Mouse (Mus musculus): Measurements from ENCODE around the gene Zfp467.

Gene Zfp467

DNA sequence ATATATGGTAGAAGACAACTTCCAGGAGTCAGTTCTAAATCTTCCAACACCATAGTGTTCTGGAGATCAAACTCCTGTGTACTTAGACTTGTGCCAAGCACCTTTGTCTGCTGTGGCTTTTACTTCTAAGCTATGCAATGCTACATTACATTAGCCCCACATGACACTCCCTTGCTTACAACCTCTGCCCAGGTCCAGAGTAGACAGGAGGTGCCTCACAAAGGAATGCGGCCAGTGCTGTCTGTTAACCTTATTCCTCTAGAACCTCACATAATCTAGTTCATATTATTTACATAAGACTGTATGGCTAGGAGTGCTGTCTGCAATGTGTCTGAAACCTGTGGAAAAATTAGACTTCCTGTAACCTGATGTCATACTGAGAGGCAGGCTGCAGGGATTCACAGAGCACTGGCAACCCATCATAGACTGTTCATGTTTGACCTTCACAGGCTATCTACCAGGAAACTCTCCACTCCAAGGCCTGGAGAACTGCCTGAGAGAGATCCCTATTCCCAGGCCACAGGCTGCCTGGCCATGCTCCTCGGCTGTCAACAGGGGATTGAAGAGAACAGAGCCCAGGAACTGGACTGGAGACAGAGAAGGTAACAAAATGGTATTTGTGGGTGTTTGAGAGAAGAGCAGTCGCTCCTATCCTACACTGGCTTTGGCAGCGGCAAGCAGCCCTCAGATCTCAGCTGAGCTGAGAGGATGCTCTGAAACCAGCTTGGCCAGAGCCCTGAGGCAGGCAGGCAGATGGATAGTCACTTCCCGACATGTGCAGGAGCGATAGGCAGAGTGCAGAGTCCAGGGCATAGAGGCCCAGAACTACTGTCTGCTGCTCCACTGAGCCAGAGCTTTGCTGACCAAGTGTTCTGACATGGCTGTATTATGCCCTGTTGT, 34.2 kb downstream of the Zfp467 start:
- no peak for DNase-seq (ENCODE audit: low spot score)

DNA sequence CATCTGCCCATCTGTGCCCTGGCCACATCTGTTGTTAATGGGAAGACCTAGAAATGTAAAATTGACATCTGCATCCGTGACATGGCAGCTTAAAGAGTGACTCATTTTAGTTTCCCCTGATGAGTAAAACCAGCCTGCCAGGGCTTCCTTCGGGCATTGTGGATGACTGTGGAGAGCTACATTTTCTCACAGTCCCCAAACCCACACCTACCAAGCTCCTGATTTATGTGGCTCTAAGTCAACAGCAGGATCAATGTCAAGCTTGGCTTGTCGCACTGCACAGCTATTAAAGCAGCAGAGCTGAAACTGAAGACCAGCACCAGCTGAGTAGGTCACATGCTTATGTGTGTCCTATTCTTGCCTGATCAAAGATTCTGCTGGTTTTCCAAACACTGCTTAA, 35.1 kb downstream of the Zfp467 start:
- no peak for DNase-seq (ENCODE audit: low spot score)

DNA sequence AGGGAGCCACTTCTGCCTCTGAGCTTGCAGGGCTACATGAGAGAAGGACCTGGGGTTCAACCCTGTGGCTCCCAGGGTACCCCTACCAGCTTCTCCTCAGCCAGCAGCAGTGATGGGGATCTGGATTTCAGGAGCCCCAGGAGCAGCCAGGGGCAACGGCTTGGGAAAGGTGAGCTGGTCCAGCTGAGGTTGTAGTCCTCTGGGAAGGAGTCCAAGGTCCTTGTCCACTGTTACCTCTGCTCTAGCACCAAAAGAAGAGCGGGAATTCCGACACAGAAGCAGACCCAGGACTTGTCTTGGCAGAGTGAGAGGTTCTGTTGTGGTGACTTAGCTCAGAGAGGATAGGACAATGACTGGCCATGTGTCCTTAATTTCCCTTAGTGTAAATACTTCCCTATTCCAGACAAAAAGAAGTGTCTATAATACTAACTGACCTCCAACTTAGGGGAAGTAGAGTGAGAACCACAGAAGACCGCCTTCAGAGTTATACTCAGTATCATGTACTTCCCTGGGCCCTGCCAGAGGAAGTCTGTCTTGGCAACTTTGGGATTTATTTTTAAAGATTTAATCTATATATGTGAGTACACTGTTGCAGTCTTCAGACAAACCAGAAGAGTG, 35.8 kb downstream of the Zfp467 start:
- no peak for DNase-seq (ENCODE audit: low spot score)

DNA sequence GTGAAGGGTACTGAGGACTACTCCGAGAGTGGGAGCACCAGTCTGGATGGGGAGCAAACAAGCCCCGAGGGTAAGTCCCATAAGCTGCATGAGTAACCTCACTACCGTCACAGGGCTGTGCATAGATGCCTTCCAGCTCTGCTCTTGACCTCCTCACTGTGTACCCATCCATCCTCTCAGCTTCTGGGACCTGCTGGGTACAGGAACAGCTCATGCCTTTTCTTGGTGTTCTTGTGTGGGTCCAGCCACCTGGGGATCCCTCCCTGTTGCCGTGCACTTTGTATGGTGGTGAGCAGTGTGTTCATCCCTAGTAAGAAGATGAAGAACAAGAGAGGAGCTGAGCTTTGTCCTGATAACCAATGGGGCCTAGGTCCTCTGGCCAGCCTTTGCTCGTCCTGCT, 41.6 kb downstream of the Zfp467 start:
- no peak for DNase-seq (ENCODE audit: low spot score)

DNA sequence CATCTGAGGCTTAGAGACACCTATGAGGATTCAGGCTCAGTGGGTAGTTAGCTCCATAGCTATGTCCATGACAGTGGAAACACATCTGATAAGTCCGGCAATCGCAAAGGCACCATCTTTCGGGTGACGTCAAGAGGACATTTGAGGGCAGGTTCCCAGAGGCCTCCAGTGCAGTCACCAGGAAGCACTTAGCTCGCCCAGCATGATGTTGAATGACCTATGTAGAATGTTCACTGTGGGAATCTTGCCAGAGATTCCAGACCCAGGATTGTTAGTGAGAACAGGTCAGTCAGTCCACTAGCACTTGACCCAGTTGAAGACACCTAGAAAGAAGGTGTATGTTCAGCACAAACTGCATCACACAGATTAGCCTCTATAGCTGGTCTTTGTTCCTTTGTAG, 45.7 kb downstream of the Zfp467 start:
- no peak for DNase-seq (ENCODE audit: low spot score)

DNA sequence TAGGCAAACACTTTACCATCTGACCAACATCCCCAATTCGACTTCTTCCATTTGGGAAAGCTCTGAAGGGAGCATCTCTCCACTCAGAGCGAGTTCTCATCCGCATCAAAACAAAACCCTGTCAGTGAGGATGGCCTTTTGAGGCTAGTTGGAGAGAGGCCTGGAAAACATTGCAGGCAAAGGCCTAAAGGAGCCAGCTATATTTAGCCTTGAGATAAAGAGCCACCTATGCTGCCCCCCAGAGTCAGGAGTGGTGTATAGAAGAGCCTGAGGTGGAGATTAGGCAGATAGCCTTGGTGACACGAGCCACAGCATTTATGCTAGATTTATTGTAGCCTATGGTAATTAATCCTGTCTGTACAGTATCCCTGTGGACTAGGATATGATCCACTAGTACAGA, 48.3 kb downstream of the Zfp467 start:
- no peak for DNase-seq (ENCODE audit: low spot score)

DNA sequence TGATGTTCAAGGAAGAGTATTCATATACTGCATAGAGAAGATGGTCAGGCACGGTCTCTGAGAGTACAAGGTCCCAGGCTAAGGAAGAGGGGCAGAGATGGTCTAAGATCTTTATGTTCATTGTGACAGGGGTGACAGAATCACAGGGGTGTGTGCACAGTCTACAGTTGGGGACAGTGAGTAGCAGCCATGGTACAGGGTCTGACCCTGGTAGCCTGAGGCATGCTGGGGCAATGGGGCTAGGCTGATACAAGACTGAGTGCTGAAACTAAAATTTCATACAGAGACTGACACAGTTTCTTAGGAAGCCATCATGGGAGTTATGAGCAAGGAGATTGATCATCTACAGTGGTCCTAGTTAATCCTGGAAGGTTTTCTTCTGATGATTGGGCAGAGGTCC, 48.9 kb downstream of the Zfp467 start:
- no peak for DNase-seq (ENCODE audit: low spot score)

DNA sequence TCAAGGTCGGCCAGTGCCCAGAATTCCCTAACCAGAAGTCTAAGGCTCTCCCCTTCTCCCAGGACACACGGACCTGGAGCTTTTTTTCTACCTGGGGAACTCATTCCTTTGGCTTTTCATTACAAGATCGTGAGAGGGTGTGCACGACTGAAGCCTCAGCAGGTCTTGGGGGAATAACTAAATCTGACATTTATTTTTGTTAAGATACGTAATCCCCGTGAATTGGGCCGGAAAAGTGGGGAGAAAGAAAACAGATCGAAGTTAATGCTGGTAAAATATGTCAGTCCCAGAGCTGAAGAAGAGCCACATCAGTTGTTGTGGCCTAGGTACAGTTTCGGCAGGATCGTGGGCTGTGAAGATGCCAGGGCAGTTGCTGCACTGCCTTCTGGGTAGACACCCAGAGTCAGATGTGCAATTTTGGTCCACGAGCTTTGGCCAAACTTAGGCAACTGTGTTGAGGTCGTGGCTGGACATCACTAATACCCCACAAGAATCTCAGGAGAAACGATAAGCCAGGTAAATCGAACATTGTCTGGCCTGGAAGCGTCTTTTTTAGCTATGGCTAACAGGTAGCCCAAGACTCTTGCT, 49.5 kb downstream of the Zfp467 start:
- DNase-seq (ENCODE audit: low spot score), result no peak

DNA sequence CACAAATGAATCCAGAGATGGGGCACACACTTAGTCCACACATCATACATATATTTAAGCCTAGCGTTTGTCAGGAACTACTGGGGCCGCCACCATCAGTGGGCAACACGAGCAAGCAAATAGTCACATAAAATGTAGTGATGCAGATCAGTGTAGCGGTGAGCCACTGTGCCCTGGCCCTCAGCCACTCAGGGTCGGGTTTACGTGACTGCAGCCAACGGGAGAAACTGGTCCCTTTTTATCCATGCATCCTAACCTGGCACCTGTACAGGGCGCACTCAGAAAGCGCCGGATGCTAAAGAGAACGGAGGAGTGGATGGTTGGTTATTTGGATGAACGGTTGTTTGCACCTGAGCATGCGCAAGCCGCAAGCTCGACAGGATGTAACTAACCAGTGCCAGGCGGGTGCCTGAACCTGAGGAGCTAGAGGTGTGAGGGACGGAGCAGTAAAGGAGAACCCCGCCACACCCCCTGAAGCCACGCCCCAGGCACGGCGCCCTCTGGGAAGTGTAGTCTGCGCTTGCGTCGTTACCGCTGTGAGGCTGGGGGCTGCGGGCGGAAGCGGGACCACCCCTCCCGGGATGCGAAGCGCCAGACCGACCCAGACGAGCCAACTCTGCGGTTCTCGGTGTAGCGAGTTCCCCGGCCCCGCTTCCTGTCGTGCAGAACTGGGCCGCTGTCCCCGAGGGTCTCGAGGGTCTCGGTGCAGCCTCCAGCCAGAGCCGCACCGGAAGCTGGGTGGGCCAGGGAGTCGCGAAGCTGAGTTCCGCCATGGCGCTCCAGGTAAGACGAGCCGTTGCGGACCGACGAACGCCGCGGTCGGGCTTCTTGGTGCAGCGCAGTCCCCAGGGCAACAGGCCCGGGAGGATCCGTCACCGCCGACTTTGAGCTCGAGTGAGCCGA, 50.3 kb downstream of the Zfp467 start, which contains the start of gene Krba1:
Gene Krba1 (plus strand): TSS at position 482 of the 903 bp plus-strand sequence.
- DNase-seq (ENCODE audit: low spot score), result no peak

DNA sequence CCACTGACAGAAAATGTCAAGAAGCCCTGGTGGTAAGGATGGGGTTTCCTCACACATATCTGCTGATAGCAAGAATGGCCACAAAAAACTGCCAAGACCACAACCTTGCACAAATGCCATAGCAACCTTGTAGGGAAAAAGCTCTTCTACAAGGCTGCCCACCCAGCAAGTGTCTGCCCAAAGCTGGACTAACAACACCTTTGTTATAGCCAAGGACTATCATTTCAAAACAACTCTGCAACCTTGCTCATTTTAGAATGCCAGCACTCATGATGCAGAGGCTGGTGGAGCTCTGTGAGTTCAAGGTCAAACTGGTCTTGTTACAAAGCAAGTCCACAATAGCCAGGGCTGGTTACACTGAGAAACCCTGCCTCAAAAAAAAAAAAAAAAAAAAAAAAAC, 51.8 kb downstream of the Zfp467 start:
- no peak for DNase-seq (ENCODE audit: low spot score)

DNA sequence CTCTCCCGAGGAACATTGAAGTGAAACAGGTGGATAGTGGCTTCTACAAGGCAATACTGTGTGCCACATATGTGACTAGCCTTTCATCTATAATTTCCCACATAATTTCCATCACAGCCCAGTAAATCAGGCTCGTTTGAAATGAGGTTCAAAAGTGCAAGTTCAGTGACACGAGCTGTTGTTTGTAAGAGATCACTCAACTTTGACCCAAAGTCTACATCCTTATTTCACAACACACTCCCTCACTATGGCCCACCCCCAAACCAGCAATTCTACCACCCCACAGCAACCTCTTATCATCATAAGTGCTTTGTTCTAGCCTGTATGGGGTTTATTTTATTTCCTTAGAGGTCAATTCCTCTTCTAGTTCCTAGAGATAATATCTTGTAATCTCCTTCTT, 57.4 kb downstream of the Zfp467 start:
- no peak for DNase-seq (ENCODE audit: low spot score)
